In genomic region chr4:87386835-87387234, GRCm38 (mm10) we compare ENCODE assay signal across 22 mouse cellular contexts.
DNase-seq lines count a peak whose midpoint lies in the region; ATAC-seq lines count a peak whose summit lies in the region.
"Had no signal": no experiment of that assay in that cellular context is flagged by ENCODE, and none has a peak within 500 bp of the region (broad histone marks: within the 10 kb centered on the region; RNA-seq: fewer than 3 reads in every experiment).

No protein-coding gene starts in this region.

- DNase-seq in hindbrain, embryonic 11.5 days (ENCODE audit: low spot score) = no peak
- peak; percentile 89 for DNase-seq in midbrain, embryonic 11.5 days (ENCODE audit: low spot score, missing footprints)
- no peak for DNase-seq in neural tube, embryonic 11.5 days (ENCODE audit: low spot score)
- no peak for DNase-seq in testis, postnatal 10 days (ENCODE audit: low spot score)
- DNase-seq: adrenal gland, adult 2 months; adrenal gland, postnatal 10 days; adrenal gland, postnatal 25 days; cerebellum, adult 11 months; cerebellum, adult 18-20 months; cerebellum, adult 8-10 months; cerebellum, adult 9-11 months; cerebellum, postnatal 14 days; cerebellum, postnatal 36 days had no signal

- H3K9me3 ChIP-seq in hindbrain, embryonic 11.5 days (ENCODE audit: control insufficient read depth, low read length) = no peaks in the 10 kb centered on the region
- no peaks in the 10 kb centered on the region for H3K9me3 ChIP-seq in hindbrain, embryonic 13.5 days
- H3K9me3 ChIP-seq in midbrain, embryonic 11.5 days (ENCODE audit: control insufficient read depth, low read length) = no peaks in the 10 kb centered on the region
- H3K9me3 ChIP-seq in midbrain, embryonic 15.5 days = no peaks in the 10 kb centered on the region
- no peaks in the 10 kb centered on the region for H3K9me3 ChIP-seq in neural tube, embryonic 11.5 days (ENCODE audit: control insufficient read depth, low read length)
- no peaks in the 10 kb centered on the region for H3K9me3 ChIP-seq in neural tube, embryonic 15.5 days (replicated peaks)
- H3K9me3 ChIP-seq: embryonic facial prominence, embryonic 13.5 days; embryonic facial prominence, embryonic 15.5 days; forebrain, embryonic 10.5 days; forebrain, embryonic 12.5 days had no signal

- H3K36me3 ChIP-seq in hindbrain, embryonic 11.5 days (ENCODE audit: control insufficient read depth, insufficient read depth, low read length) = no peaks in the 10 kb centered on the region
- no peaks in the 10 kb centered on the region for H3K36me3 ChIP-seq in hindbrain, embryonic 13.5 days
- no peaks in the 10 kb centered on the region for H3K36me3 ChIP-seq in midbrain, embryonic 11.5 days (ENCODE audit: control insufficient read depth, insufficient read depth, low read length)
- H3K36me3 ChIP-seq in midbrain, embryonic 15.5 days (replicated peaks) = no peaks in the 10 kb centered on the region
- no peaks in the 10 kb centered on the region for H3K36me3 ChIP-seq in neural tube, embryonic 11.5 days (ENCODE audit: control insufficient read depth, insufficient read depth, low read length)
- H3K36me3 ChIP-seq in neural tube, embryonic 15.5 days = no peaks in the 10 kb centered on the region
- H3K36me3 ChIP-seq: embryonic facial prominence, embryonic 13.5 days; embryonic facial prominence, embryonic 15.5 days; forebrain, embryonic 10.5 days; forebrain, embryonic 12.5 days had no signal

- no peak overlapping the region for H3K9ac ChIP-seq in hindbrain, embryonic 11.5 days (ENCODE audit: low read depth, low read length)
- no peak overlapping the region for H3K9ac ChIP-seq in hindbrain, embryonic 13.5 days
- no peak overlapping the region for H3K9ac ChIP-seq in midbrain, embryonic 11.5 days (ENCODE audit: low read length)
- no peak overlapping the region for H3K9ac ChIP-seq in midbrain, embryonic 15.5 days
- H3K9ac ChIP-seq in neural tube, embryonic 11.5 days (ENCODE audit: low read length) = no peak overlapping the region
- H3K9ac ChIP-seq in neural tube, embryonic 15.5 days (replicated peaks) = no peak overlapping the region
- H3K9ac ChIP-seq: embryonic facial prominence, embryonic 13.5 days; embryonic facial prominence, embryonic 15.5 days; forebrain, embryonic 12.5 days had no signal

- H3K27ac ChIP-seq in hindbrain, embryonic 11.5 days (ENCODE audit: low read depth, low read length) = no peak overlapping the region
- H3K27ac ChIP-seq in hindbrain, embryonic 13.5 days = no peak overlapping the region
- H3K27ac ChIP-seq in midbrain, embryonic 11.5 days (ENCODE audit: low read depth, low read length) = no peak overlapping the region
- no peak overlapping the region for H3K27ac ChIP-seq in midbrain, embryonic 15.5 days
- no peak overlapping the region for H3K27ac ChIP-seq in neural tube, embryonic 11.5 days (ENCODE audit: low read depth, low read length)
- H3K27ac ChIP-seq in neural tube, embryonic 15.5 days (replicated peaks) = no peak overlapping the region
- H3K27ac ChIP-seq: embryonic facial prominence, embryonic 13.5 days; embryonic facial prominence, embryonic 15.5 days; forebrain, embryonic 10.5 days; forebrain, embryonic 12.5 days had no signal

- no peaks in the 10 kb centered on the region for H3K27me3 ChIP-seq in hindbrain, embryonic 11.5 days (ENCODE audit: control insufficient read depth, insufficient read depth, low read length)
- no peaks in the 10 kb centered on the region for H3K27me3 ChIP-seq in hindbrain, embryonic 13.5 days
- H3K27me3 ChIP-seq in midbrain, embryonic 11.5 days (ENCODE audit: control insufficient read depth, insufficient read depth, low read length) = no peaks in the 10 kb centered on the region
- no peaks in the 10 kb centered on the region for H3K27me3 ChIP-seq in midbrain, embryonic 15.5 days (replicated peaks)
- no peaks in the 10 kb centered on the region for H3K27me3 ChIP-seq in neural tube, embryonic 11.5 days (ENCODE audit: control insufficient read depth, insufficient read depth, low read length)
- no peaks in the 10 kb centered on the region for H3K27me3 ChIP-seq in neural tube, embryonic 15.5 days (replicated peaks)
- H3K27me3 ChIP-seq: embryonic facial prominence, embryonic 15.5 days; forebrain, embryonic 12.5 days had no signal

- WGBS in hindbrain, embryonic 11.5 days = 70% methylated on average over 3 of the region's 3 CpGs
- WGBS in hindbrain, embryonic 13.5 days = 71% methylated on average over 3 of the region's 3 CpGs
- WGBS in midbrain, embryonic 11.5 days = 60% methylated on average over 3 of the region's 3 CpGs
- 52% methylated on average over 3 of the region's 3 CpGs for WGBS in midbrain, embryonic 15.5 days
- 81% methylated on average over 3 of the region's 3 CpGs for WGBS in neural tube, embryonic 11.5 days
- whole genome bisulfite sequencing in neural tube, embryonic 15.5 days = 91% methylated on average over 3 of the region's 3 CpGs

- H3K4me2 ChIP-seq in hindbrain, embryonic 11.5 days (replicated peaks; ENCODE audit: low read depth, low read length) = no peak overlapping the region
- H3K4me2 ChIP-seq in hindbrain, embryonic 13.5 days = no peak overlapping the region
- no peak overlapping the region for H3K4me2 ChIP-seq in midbrain, embryonic 11.5 days
- H3K4me2 ChIP-seq in midbrain, embryonic 15.5 days = no peak overlapping the region
- no peak overlapping the region for H3K4me2 ChIP-seq in neural tube, embryonic 11.5 days (ENCODE audit: low read depth)
- no peak overlapping the region for H3K4me2 ChIP-seq in neural tube, embryonic 15.5 days
- H3K4me2 ChIP-seq: embryonic facial prominence, embryonic 13.5 days; embryonic facial prominence, embryonic 15.5 days; forebrain, embryonic 12.5 days had no signal

- ATAC-seq in hindbrain, embryonic 11.5 days (ENCODE audit: low FRiP score) = peak; percentile 47; the same call in 1 of the 2 replicates
- ATAC-seq in hindbrain, embryonic 13.5 days (ENCODE audit: low FRiP score) = no peak
- ATAC-seq in midbrain, embryonic 11.5 days (ENCODE audit: low FRiP score) = peak; percentile 54; the same call in 1 of the 2 replicates
- no peak for ATAC-seq in midbrain, embryonic 15.5 days (replicated peaks)
- ATAC-seq in neural tube, embryonic 11.5 days (ENCODE audit: insufficient read depth, low FRiP score, low TSS enrichment) = 0 out of 2 replicates have a peak, but pooled peaks have one; percentile 60
- ATAC-seq in neural tube, embryonic 15.5 days (ENCODE audit: low FRiP score) = no peak
- ATAC-seq: forebrain, embryonic 14.5 days had no signal

- H3K4me1 ChIP-seq in hindbrain, embryonic 11.5 days (replicated peaks; ENCODE audit: control insufficient read depth, insufficient read depth, low read length) = peaks cover 6% of the 10 kb centered on the region; the same call in 1 of the 2 replicates
- H3K4me1 ChIP-seq in hindbrain, embryonic 13.5 days (replicated peaks) = peaks cover 17% of the 10 kb centered on the region
- peaks cover 10% of the 10 kb centered on the region for H3K4me1 ChIP-seq in midbrain, embryonic 11.5 days (ENCODE audit: control insufficient read depth, insufficient read depth, low read length)
- H3K4me1 ChIP-seq in midbrain, embryonic 15.5 days = peaks cover 17% of the 10 kb centered on the region; the same call in 1 of the 2 replicates
- peaks cover 8% of the 10 kb centered on the region for H3K4me1 ChIP-seq in neural tube, embryonic 11.5 days (ENCODE audit: control insufficient read depth, insufficient read depth, low read length)
- H3K4me1 ChIP-seq in neural tube, embryonic 15.5 days = peaks cover 14% of the 10 kb centered on the region
- H3K4me1 ChIP-seq: embryonic facial prominence, embryonic 13.5 days; embryonic facial prominence, embryonic 15.5 days had no signal

- H3K4me3 ChIP-seq in hindbrain, embryonic 11.5 days (ENCODE audit: low read depth, low read length) = no peak overlapping the region
- no peak overlapping the region for H3K4me3 ChIP-seq in hindbrain, embryonic 13.5 days
- H3K4me3 ChIP-seq in midbrain, embryonic 11.5 days (ENCODE audit: low read depth, low read length) = no peak overlapping the region
- no peak overlapping the region for H3K4me3 ChIP-seq in midbrain, embryonic 15.5 days
- no peak overlapping the region for H3K4me3 ChIP-seq in neural tube, embryonic 11.5 days (ENCODE audit: low read depth, low read length)
- no peak overlapping the region for H3K4me3 ChIP-seq in neural tube, embryonic 15.5 days (replicated peaks)
- H3K4me3 ChIP-seq: embryonic facial prominence, embryonic 13.5 days; embryonic facial prominence, embryonic 15.5 days; erythroblast, embryonic 14.5 days; forebrain, embryonic 10.5 days; forebrain, embryonic 12.5 days had no signal

Comparison
In these comparisons a context has a peak if more than half of its experiments do, and no peak if none do; other contexts are left out.
1. ATAC-seq: peak in hindbrain, embryonic 11.5 days (single experiment), midbrain, embryonic 11.5 days (single experiment) and neural tube, embryonic 11.5 days (single experiment); none in hindbrain, embryonic 13.5 days (single experiment), midbrain, embryonic 15.5 days (single experiment) and neural tube, embryonic 15.5 days (single experiment).